In genomic region chr11:88524437-88524789, GRCm38 (mm10) we compare ENCODE assay signal across 10 mouse cellular contexts.
DNase-seq lines count a peak whose midpoint lies in the region; ATAC-seq and TF ChIP-seq lines count a peak whose summit lies in the region.
"Had no signal": no experiment of that assay in that cellular context is flagged by ENCODE, and none has a peak within 500 bp of the region (broad histone marks: within the 10 kb centered on the region; RNA-seq: fewer than 3 reads in every experiment).

No protein-coding gene starts in this region.

- peak overlapping the region; percentile 43; the same call in 1 of the 2 replicates for H3K27ac ChIP-seq in kidney, postnatal 0 days
- peak overlapping the region; percentile 32; the same call in 1 of the 2 replicates for H3K27ac ChIP-seq in embryonic fibroblast, embryonic 13.5 days (ENCODE audit: insufficient read depth, low read length)
- peak overlapping the region; percentile 78 for H3K27ac ChIP-seq in hindbrain, embryonic 15.5 days (replicated peaks)
- H3K27ac ChIP-seq in midbrain, postnatal 0 days (ENCODE audit: low read depth, low read length) = peak overlapping the region; percentile 71
- H3K27ac ChIP-seq: macrophage had no signal

- DNase-seq in kidney, postnatal 0 days (ENCODE audit: low spot score) = no peak
- DNase-seq in kidney, postnatal 36 days = no peak
- DNase-seq in midbrain, postnatal 0 days (ENCODE audit: low spot score) = peak; percentile 43
- DNase-seq in urinary bladder, adult 2 months (ENCODE audit: low spot score) = no peak
- no peak for DNase-seq in cerebellum, postnatal 4 days (ENCODE audit: low spot score in 2 of 2)
- no peak for DNase-seq in embryo, embryonic 9.5 days (ENCODE audit: extremely low spot score)

- no peak for ATAC-seq in kidney, postnatal 0 days (replicated peaks; ENCODE audit: low FRiP score, low read depth)
- peak; percentile 7; the same call in 1 of the 2 replicates for ATAC-seq in hindbrain, embryonic 15.5 days (ENCODE audit: low FRiP score, low read depth)
- peak; percentile 53; the same call in 1 of the 2 replicates for ATAC-seq in midbrain, postnatal 0 days (ENCODE audit: low FRiP score)

- no peaks in the 10 kb centered on the region for H3K9me3 ChIP-seq in kidney, postnatal 0 days (replicated peaks; ENCODE audit: low read length)
- H3K9me3 ChIP-seq in hindbrain, embryonic 15.5 days = no peaks in the 10 kb centered on the region
- H3K9me3 ChIP-seq in midbrain, postnatal 0 days (ENCODE audit: low read length) = no peaks in the 10 kb centered on the region
- H3K9me3 ChIP-seq: G1E had no signal

- no peak overlapping the region for H3K4me3 ChIP-seq in kidney, postnatal 0 days (replicated peaks; ENCODE audit: low read depth, low read length)
- H3K4me3 ChIP-seq in embryonic fibroblast, embryonic 13.5 days (ENCODE audit: insufficient read depth, low read length) = no peak overlapping the region
- no peak overlapping the region for H3K4me3 ChIP-seq in hindbrain, embryonic 15.5 days
- H3K4me3 ChIP-seq in midbrain, postnatal 0 days (ENCODE audit: low read depth, low read length) = no peak overlapping the region

- H3K4me1 ChIP-seq in kidney, postnatal 0 days (replicated peaks; ENCODE audit: insufficient read depth, low read length) = peaks cover 54% of the 10 kb centered on the region
- peaks cover 31% of the 10 kb centered on the region for H3K4me1 ChIP-seq in embryonic fibroblast, embryonic 13.5 days (ENCODE audit: control insufficient read depth, insufficient read depth, low read length)
- peaks cover 93% of the 10 kb centered on the region for H3K4me1 ChIP-seq in hindbrain, embryonic 15.5 days (replicated peaks)
- H3K4me1 ChIP-seq in midbrain, postnatal 0 days (ENCODE audit: insufficient read depth, low read length) = peaks cover 35% of the 10 kb centered on the region

- no peak overlapping the region for H3K4me2 ChIP-seq in kidney, postnatal 0 days (ENCODE audit: low read length)
- no peak overlapping the region for H3K4me2 ChIP-seq in hindbrain, embryonic 15.5 days
- H3K4me2 ChIP-seq in midbrain, postnatal 0 days (ENCODE audit: low read depth, low read length, poor library complexity, severe bottlenecking) = no peak overlapping the region

- 0 out of 2 replicates have a peak, but pooled peaks cover 3% of the 10 kb centered on the region for H3K36me3 ChIP-seq in kidney, postnatal 0 days (ENCODE audit: insufficient read depth, low read length)
- H3K36me3 ChIP-seq in hindbrain, embryonic 15.5 days = no peaks in the 10 kb centered on the region
- H3K36me3 ChIP-seq in midbrain, postnatal 0 days (ENCODE audit: insufficient read depth, low read length) = no peaks in the 10 kb centered on the region

- no peak for TF ChIP-seq CTCF in kidney, postnatal 0 days (IDR thresholded peaks at IDR 0.05; ENCODE audit: low read depth)
- TF ChIP-seq CTCF in embryonic fibroblast, embryonic 13.5 days (IDR thresholded peaks at IDR 0.05; ENCODE audit: borderline replicate concordance, insufficient read depth, low read length) = no peak
- no peak for TF ChIP-seq CTCF in midbrain, postnatal 0 days (IDR thresholded peaks at IDR 0.05)

- H3K9ac ChIP-seq in kidney, postnatal 0 days (ENCODE audit: low read depth, low read length) = no peak overlapping the region
- no peak overlapping the region for H3K9ac ChIP-seq in hindbrain, embryonic 15.5 days
- H3K9ac ChIP-seq in midbrain, postnatal 0 days (replicated peaks; ENCODE audit: low read length, poor library complexity, severe bottlenecking) = no peak overlapping the region

- TF ChIP-seq POLR2A in embryonic fibroblast, embryonic 13.5 days (IDR thresholded peaks at IDR 0.05; ENCODE audit: low read depth, low read length) = no peak

- no peaks in the 10 kb centered on the region for H3K27me3 ChIP-seq in kidney, postnatal 0 days (ENCODE audit: insufficient read depth, low read length)
- H3K27me3 ChIP-seq in hindbrain, embryonic 15.5 days = no peaks in the 10 kb centered on the region
- no peaks in the 10 kb centered on the region for H3K27me3 ChIP-seq in midbrain, postnatal 0 days (ENCODE audit: insufficient read depth, low read length)
